Mouse (Mus musculus) heart, postnatal 0 days (tissue): ENCODE results near the gene Gm49510.

Source experiments
- CTCF ChIP-seq: IDR thresholded peaks from 2 replicates; pipeline ENCODE4 v1.5.1; 2016; ENCODE audit warnings: antibody characterized with exemption, control low read depth, low read depth
- EP300 ChIP-seq: IDR thresholded peaks from 2 replicates; pipeline ENCODE4 v1.6.1; 2016; ENCODE audit warnings: antibody characterized with exemption, low read depth

GRCm38 (mm10) chr15:78940325-78940724 is 40.9 kb downstream of the Gm49510 start:
- no peak for TF ChIP-seq CTCF
- no peak for TF ChIP-seq EP300
